Mouse (Mus musculus) heart, postnatal 25 days (tissue): ENCODE results near the gene Sim2. TPM values are rescaled to one million over a fixed set of nuclear protein-coding genes. Genes with fewer than 3 reads are reported as not detected.

Experiments
- DNase-seq: peaks from one replicate; pipeline ENCODE4 v3.0.0; 2022; ENCODE audit warnings: low spot score
- intact Hi-C: fragments of 180-260 bp; cut with DNase I; formaldehyde crosslinking; loops from one replicate; pipeline ENCODE4 v1.15.1; 2025
- microRNA-seq: library from miRNA; unstranded; fragments of <30 nt; microRNA quantifications from one replicate; pipeline ENCODE4 v1.2.0, GENCODE M21; 2022
- total RNA-seq, 2 experiments: library from RNA; stranded (reverse); gene quantifications; 2 replicates each; pipeline ENCODE4 v1.2.3; 2021

Sim2 gene
- total RNA-seq, 2 experiments from 2014 or later, result not detected

GRCm38 (mm10) chr16:94150125-94151103 is 65.7 kb downstream of the Sim2 start:
- intact Hi-C loops, result no loop called here
- no peak for DNase-seq

GRCm38 (mm10) chr16:94155041-94155653 is 70.4 kb downstream of the Sim2 start:
- intact Hi-C loops, result no loop called here
- DNase-seq, result no peak

GRCm38 (mm10) chr16:94157819-94158218 is 73.1 kb downstream of the Sim2 start:
- DNase-seq, result no peak
- intact Hi-C loops, result no loop called here

- intact Hi-C loops, result no loop called here
- DNase-seq, result no peak
These were observed 77.3 kb downstream of the Sim2 start for GRCm38 (mm10) chr16:94162000-94162399.

DNA sequence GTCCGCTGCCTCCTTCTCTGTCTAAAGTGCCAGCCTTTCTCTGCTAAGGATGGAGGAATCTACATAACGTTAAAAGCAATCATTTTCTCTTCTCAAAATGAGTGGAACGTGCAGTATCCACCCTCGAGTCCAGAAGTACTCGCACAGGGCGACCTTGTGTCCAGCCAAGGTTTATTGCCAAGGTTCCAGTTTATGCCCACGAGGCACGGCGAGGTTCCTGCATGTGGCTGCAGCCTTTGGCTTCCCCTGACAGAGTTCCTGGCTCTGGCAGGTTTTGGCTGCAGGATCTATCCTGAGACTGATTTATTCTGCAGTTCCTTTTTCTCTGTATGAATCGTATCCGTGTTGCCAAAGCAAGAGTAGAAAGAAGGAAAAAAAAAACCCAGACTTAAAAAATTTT is 78.3 kb downstream of the Sim2 start:
- intact Hi-C loops, result no loop called here
- no peak for DNase-seq

- intact Hi-C loops, result no loop called here
- DNase-seq, result no peak
These were observed 79.5 kb downstream of the Sim2 start for GRCm38 (mm10) chr16:94164236-94164635.

- no peak for DNase-seq
- intact Hi-C loops, result no loop called here
These were observed 80.2 kb downstream of the Sim2 start for GRCm38 (mm10) chr16:94164978-94165377.

DNA sequence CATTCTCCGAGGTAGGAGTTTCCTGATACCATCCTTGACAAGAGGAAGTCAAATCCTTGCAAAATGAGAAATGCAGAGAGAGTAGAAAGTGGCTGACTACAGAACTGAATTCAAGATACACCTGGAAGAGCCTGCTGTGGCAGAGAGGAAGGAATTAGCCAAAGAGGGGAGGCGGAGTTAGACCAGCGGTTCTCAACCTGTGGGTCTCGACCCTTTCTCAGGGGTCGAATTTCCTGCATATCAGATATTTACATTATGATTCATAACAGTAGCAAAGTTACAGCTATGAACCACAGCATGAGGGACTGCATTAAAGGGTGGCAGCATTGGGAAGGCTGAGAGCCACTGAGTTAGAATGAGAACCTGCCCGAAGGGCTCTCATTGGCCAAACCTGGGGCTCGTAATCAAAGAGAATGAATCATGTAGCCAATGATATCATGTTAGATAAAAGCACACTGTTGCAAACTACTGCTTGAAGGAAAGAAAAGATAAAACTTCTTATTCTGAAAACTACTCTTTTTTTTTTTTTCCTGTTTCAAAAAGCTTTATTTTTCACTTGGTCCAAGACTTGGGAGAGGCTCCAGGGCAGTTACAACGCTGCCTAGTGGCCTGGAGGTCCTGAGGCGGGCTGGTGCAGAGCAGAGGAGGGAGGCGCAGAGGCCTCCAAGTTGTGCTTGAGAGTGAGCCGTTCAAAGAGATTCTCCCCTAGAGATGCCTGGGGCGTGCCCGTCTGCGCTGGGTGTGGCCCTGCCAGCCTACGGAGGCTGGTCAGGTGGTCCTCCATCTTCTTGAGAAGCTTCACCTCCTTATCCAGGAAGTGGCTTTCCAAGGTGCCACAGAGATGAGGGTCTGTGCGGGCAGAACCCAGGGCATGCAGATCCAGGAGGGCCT is 84.2 kb downstream of the Sim2 start:
- intact Hi-C loops, result no loop called here
- no peak for DNase-seq

- intact Hi-C loops, result no loop called here
- DNase-seq, result no peak
These were observed 85.5 kb downstream of the Sim2 start for GRCm38 (mm10) chr16:94170218-94170617.

GRCm38 (mm10) chr16:94173361-94173760 is 88.6 kb downstream of the Sim2 start:
- intact Hi-C loops, result no loop called here
- DNase-seq, result no peak

GRCm38 (mm10) chr16:94175366-94175986 is 90.7 kb downstream of the Sim2 start:
- intact Hi-C loops, result no loop called here
- no peak for DNase-seq

Small RNA genes lying within 50 kb of the gene (microRNA-seq; reads per million reads assigned to microRNA genes)
- gene Gm23062, result not detected

Other genes with a start within 250 kb of the Sim2 start
- 1 to 10 TPM in 1 of 2 experiments, under 1 TPM in 1; 0.91 to 1.3 TPM for gene Chaf1b, start 201.0 kb upstream of the Sim2 start, total RNA-seq
- not detected for gene Cldn14, start 76.1 kb upstream of the Sim2 start, total RNA-seq
- gene Hlcs, start 228.6 kb downstream of the Sim2 start, total RNA-seq, result 1 to 10 TPM; 5.0 to 5.7 TPM
- gene Ripply3, start 243.5 kb downstream of the Sim2 start, total RNA-seq, result 1 to 10 TPM; 3.9 to 4.3 TPM